Mouse (Mus musculus) urinary bladder, postnatal 0 days (tissue): Measurements from ENCODE around the gene Kifc3. TPM values are rescaled to one million over a fixed set of nuclear protein-coding genes. Genes with fewer than 3 reads are reported as not detected.

Experiments used
- polyA plus RNA-seq: library from polyadenylated mRNA; unstranded; fragments of >200 nt; fragmentation: Nextera tagmentation; extraction: Ambion mirVana; gene quantifications from 2 replicates; pipeline ENCODE4 v1.2.1, GENCODE M21; 2015

The Kifc3 gene
- 31.9 and 32.3 TPM in 2 replicates for polyA plus RNA-seq

GRCm38 (mm10) chr8:95202649-95203275 is at the start of gene Kifc3:
TSS of gene Kifc3 (minus strand) at chr8:95202812.

GRCm38 (mm10) chr8:95080381-95081341 is 122.0 kb downstream of the Kifc3 start, which contains the start of gene Katnb1:
TSS of gene Katnb1 (plus strand) at chr8:95081186.

GRCm38 (mm10) chr8:95054927-95055510 is 147.6 kb downstream of the Kifc3 start, which contains the start of gene Drc7:
TSS of gene Drc7 (plus strand) at chr8:95055103.

Other genes starting within 250 kb of the Kifc3 start
- 20.0 and 22.6 TPM in 2 replicates for gene Adgrg1, start 228.1 kb downstream of the Kifc3 start, polyA plus RNA-seq
- 1.0 and 1.5 TPM in 2 replicates for gene Adgrg3, start 185.1 kb downstream of the Kifc3 start, polyA plus RNA-seq
- gene Drc7, start 147.7 kb downstream of the Kifc3 start, polyA plus RNA-seq = not detected in 2 replicates
- gene Katnb1, start 121.6 kb downstream of the Kifc3 start, polyA plus RNA-seq = 9.5 and 10.5 TPM in 2 replicates
- gene Cngb1, start 103.8 kb upstream of the Kifc3 start, polyA plus RNA-seq = 1.2 and 1.6 TPM in 2 replicates
- gene Tepp, start 107.8 kb upstream of the Kifc3 start, polyA plus RNA-seq = 0.34 TPM in 1 of 2 replicates, not detected in the other
- 3.6 and 3.7 TPM in 2 replicates for gene Zfp319, start 129.1 kb upstream of the Kifc3 start, polyA plus RNA-seq
- 36.5 and 37.2 TPM in 2 replicates for gene Usb1, start 129.5 kb upstream of the Kifc3 start, polyA plus RNA-seq
- gene Mmp15, start 149.5 kb upstream of the Kifc3 start, polyA plus RNA-seq = 7.3 and 7.8 TPM in 2 replicates
- 64.7 and 65.2 TPM in 2 replicates for gene Cfap20, start 232.1 kb upstream of the Kifc3 start, polyA plus RNA-seq